Mouse (Mus musculus): ENCODE results near the gene Plxdc2. TPM values are rescaled to one million over a fixed set of nuclear protein-coding genes. Genes with fewer than 3 reads are reported as not detected.
"Not testable (repeated sequence)": the region's sequence is repeated elsewhere in the genome, so short reads cannot be mapped to it uniquely, and the experiment has no call there.

The Plxdc2 gene
- polyA plus RNA-seq, 1 experiment from 2014 or later, result 23.5 TPM

DNA sequence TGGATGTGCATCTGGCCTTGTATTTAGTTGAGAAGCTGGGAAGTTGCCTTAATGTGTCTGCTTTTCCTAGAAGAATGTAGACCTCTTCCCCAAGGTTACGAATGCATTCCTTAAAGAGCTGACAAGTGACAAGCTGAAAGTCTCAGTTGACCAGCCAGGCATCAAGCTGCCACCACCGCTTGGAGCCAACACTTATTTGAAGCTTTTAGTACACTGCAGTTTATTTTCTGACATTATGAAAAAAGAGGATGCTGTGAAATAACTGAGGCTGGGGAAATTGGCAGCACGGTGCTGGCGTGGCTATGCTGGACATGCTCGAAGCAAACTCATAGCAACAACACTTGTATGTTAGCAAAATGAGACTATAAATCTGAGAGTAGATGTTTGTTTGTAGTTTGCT is 374.9 kb downstream of the Plxdc2 start:
- H3K4me3 ChIP-seq (ENCODE audit: low read depth, low read length), result no peak overlapping the region
- no peak overlapping the region for H3K4me2 ChIP-seq (ENCODE audit: low read length)
- ATAC-seq, result no peak
- 87% methylated on average over 5 of the region's 5 CpGs for WGBS
- H3K27ac ChIP-seq (ENCODE audit: low read length), result no peak overlapping the region
- no peaks in the 10 kb centered on the region for H3K36me3 ChIP-seq (ENCODE audit: control insufficient read depth, insufficient read depth, low read length)
- H3K9ac ChIP-seq (ENCODE audit: low read depth, low read length), result no peak overlapping the region
- H3K27me3 ChIP-seq (ENCODE audit: control insufficient read depth, insufficient read depth, low read depth, low read length), result no peaks in the 10 kb centered on the region
- no peaks in the 10 kb centered on the region for H3K9me3 ChIP-seq (replicated peaks; ENCODE audit: control insufficient read depth, low read length, poor library complexity, severe bottlenecking)
- H3K4me1 ChIP-seq (ENCODE audit: control insufficient read depth, insufficient read depth, low read length), result no peaks in the 10 kb centered on the region

DNA sequence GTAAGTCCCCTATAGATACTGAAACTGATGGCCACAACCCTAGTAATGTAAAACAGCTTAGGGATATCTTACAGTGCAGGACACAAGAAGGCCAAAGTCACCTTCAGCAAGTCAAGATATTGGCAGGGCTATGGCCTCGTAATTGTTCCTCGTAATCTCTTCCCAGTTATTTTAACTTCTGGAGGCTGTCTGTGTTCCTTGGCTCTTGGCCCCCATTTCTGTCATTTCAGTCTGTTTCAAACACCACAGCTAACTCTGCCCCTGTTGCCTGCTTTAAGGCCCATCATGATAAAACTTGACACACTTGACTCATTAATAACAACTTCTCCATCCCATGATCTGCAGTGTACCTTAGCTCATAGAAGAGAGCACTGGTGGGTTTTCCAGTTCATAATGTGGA is 378.3 kb downstream of the Plxdc2 start:
- Histone ChIP-seq H3K36me3 (ENCODE audit: control insufficient read depth, insufficient read depth, low read length) (no peaks in the 10 kb centered on the region), H3K9me3 (replicated peaks; ENCODE audit: control insufficient read depth, low read length, poor library complexity, severe bottlenecking) (no peaks in the 10 kb centered on the region), H3K27ac (ENCODE audit: low read length) (no peak overlapping the region), H3K4me1 (ENCODE audit: control insufficient read depth, insufficient read depth, low read length) (no peaks in the 10 kb centered on the region), H3K9ac (ENCODE audit: low read depth, low read length) (no peak overlapping the region), H3K4me2 (ENCODE audit: low read length) (no peak overlapping the region), H3K4me3 (ENCODE audit: low read depth, low read length) (no peak overlapping the region), H3K27me3 (ENCODE audit: control insufficient read depth, insufficient read depth, low read depth, low read length) (no peaks in the 10 kb centered on the region)
- 87% methylated on average over 2 of the region's 2 CpGs for WGBS
- ATAC-seq, result no peak

DNA sequence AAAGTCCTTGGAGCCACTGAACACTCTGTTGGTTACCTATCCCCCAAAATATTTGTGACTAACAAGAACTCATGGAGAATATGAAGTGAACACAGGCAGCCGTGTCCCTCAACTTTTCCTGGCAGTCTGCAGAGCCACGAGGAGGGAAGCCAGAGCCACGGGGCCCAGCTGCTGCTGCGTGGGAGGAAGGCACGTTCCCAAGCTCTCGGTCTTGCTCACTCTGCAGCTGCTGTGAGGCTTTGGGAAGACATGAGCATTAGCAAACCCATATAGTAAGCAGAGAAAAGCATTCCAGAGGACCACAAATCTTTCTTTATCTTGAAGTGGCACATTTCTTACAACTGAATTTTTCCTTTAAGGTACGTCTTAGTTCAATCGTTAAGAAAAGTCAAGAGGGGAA is 382.1 kb downstream of the Plxdc2 start:
- no peak overlapping the region for H3K4me3 ChIP-seq (ENCODE audit: low read depth, low read length)
- no peaks in the 10 kb centered on the region for H3K27me3 ChIP-seq (ENCODE audit: control insufficient read depth, insufficient read depth, low read depth, low read length)
- no peaks in the 10 kb centered on the region for H3K4me1 ChIP-seq (ENCODE audit: control insufficient read depth, insufficient read depth, low read length)
- no peak overlapping the region for H3K9ac ChIP-seq (ENCODE audit: low read depth, low read length)
- H3K36me3 ChIP-seq (ENCODE audit: control insufficient read depth, insufficient read depth, low read length), result no peaks in the 10 kb centered on the region
- H3K4me2 ChIP-seq (ENCODE audit: low read length), result no peak overlapping the region
- no peaks in the 10 kb centered on the region for H3K9me3 ChIP-seq (replicated peaks; ENCODE audit: control insufficient read depth, low read length, poor library complexity, severe bottlenecking)
- 62% methylated on average over 8 of the region's 8 CpGs for WGBS
- H3K27ac ChIP-seq (ENCODE audit: low read length), result no peak overlapping the region
- ATAC-seq, result no peak

DNA sequence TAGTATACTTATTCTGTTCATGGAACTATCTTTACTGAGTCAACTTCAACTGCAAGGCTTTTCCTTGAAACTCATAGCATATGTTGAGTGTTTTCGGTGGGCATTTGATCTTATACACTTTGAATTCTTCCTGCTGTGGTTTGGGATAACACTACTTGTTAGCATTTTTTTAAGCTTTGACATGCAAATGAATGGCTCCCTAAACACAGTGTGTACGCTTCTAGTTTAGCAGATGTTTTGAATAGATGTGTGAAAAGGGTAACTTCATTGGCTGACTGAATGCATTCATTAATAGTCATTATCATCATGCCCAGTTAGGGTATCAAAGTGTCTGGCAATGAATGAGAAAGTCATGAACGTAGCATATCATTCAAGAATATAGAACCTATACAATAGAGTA is 385.7 kb downstream of the Plxdc2 start:
- Histone ChIP-seq H3K27ac (ENCODE audit: low read length) (no peak overlapping the region), H3K27me3 (ENCODE audit: control insufficient read depth, insufficient read depth, low read depth, low read length) (no peaks in the 10 kb centered on the region), H3K4me1 (ENCODE audit: control insufficient read depth, insufficient read depth, low read length) (no peaks in the 10 kb centered on the region), H3K36me3 (ENCODE audit: control insufficient read depth, insufficient read depth, low read length) (no peaks in the 10 kb centered on the region), H3K4me3 (ENCODE audit: low read depth, low read length) (no peak overlapping the region), H3K9ac (ENCODE audit: low read depth, low read length) (no peak overlapping the region), H3K4me2 (ENCODE audit: low read length) (no peak overlapping the region), H3K9me3 (replicated peaks; ENCODE audit: control insufficient read depth, low read length, poor library complexity, severe bottlenecking) (no peaks in the 10 kb centered on the region)
- ATAC-seq, result no peak
- 38% methylated on average over 3 of the region's 3 CpGs for WGBS

DNA sequence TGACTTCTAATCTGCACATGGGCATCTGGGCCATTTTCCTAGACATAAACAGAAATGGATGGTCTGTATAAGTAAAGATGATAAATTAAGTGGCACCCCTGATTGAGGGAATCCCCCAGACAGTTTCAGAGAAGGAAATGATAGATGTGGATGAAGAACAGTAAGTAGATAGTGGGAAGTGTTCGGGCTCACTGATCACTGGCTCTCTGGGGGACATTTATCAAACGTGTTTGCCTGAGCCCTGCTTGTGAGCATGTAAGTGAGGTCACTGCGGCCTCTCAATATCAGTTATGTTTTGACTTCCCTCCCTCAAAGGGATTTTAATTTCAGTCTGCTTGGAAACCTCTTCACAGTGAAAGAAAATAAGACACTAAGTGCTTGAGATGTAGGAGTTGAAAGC is 387.5 kb downstream of the Plxdc2 start:
- Histone ChIP-seq H3K27ac (ENCODE audit: low read length) (no peak overlapping the region), H3K36me3 (ENCODE audit: control insufficient read depth, insufficient read depth, low read length) (no peaks in the 10 kb centered on the region), H3K9ac (ENCODE audit: low read depth, low read length) (no peak overlapping the region), H3K9me3 (replicated peaks; ENCODE audit: control insufficient read depth, low read length, poor library complexity, severe bottlenecking) (no peaks in the 10 kb centered on the region), H3K4me1 (ENCODE audit: control insufficient read depth, insufficient read depth, low read length) (no peaks in the 10 kb centered on the region), H3K27me3 (ENCODE audit: control insufficient read depth, insufficient read depth, low read depth, low read length) (no peaks in the 10 kb centered on the region), H3K4me3 (ENCODE audit: low read depth, low read length) (no peak overlapping the region), H3K4me2 (ENCODE audit: low read length) (no peak overlapping the region)
- no peak for ATAC-seq
- 78% methylated on average over 3 of the region's 3 CpGs for WGBS

DNA sequence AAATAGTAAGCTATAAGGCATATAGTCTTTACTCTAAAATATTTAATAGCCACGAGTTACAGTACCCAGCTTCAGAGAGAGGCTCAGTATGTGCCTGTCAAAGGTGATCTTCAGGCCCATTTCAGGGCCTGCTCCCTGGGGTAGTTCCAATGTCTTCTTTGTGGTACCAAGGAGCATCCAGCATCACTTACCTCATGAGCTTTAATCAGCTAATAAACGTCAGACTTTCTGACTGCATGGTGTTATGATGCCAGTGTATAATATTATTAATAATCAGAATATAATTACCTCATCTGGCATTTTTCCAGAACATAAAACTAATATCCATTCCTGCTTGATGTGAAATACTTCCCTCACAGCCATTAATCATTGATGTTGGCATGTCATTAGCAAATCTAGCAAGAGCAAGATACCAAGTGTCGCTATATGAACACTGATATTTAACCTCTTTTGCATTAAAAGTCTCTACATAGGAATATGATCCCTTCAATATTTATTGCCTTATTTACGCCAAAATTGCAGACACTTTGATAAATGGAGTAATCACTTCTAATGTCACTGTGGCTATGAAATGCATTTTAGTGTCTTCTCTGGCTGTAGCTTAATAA is 393.3 kb downstream of the Plxdc2 start:
- no peak for ATAC-seq
- Histone ChIP-seq H3K4me2 (ENCODE audit: low read length) (no peak overlapping the region), H3K36me3 (ENCODE audit: control insufficient read depth, insufficient read depth, low read length) (no peaks in the 10 kb centered on the region), H3K27me3 (ENCODE audit: control insufficient read depth, insufficient read depth, low read depth, low read length) (no peaks in the 10 kb centered on the region), H3K4me1 (ENCODE audit: control insufficient read depth, insufficient read depth, low read length) (no peaks in the 10 kb centered on the region), H3K4me3 (ENCODE audit: low read depth, low read length) (no peak overlapping the region), H3K9me3 (replicated peaks; ENCODE audit: control insufficient read depth, low read length, poor library complexity, severe bottlenecking) (no peaks in the 10 kb centered on the region), H3K9ac (ENCODE audit: low read depth, low read length) (no peak overlapping the region), H3K27ac (ENCODE audit: low read length) (no peak overlapping the region)
- WGBS, result 79% methylated on average over 4 of the region's 4 CpGs

DNA sequence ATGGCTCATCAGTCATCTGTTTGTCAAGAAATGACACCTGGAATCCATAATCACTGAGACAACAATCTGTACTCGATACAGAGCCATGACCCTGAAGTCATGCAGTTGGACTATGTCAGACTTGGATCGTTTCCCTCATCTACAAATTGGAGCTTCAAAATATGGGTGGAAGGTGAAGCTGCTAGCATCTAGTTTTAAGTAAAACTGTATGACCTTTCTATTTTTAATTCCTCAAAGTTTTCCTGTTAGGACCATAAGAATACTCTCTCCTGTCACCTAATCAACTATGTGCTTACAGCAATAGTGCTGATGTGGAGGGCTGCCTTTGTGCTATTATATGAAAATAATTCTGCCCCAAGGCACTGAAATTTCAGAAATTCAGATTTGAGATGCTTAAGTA is 401.1 kb downstream of the Plxdc2 start:
- Histone ChIP-seq H3K36me3 (ENCODE audit: control insufficient read depth, insufficient read depth, low read length) (no peaks in the 10 kb centered on the region), H3K4me1 (ENCODE audit: control insufficient read depth, insufficient read depth, low read length) (no peaks in the 10 kb centered on the region), H3K9me3 (replicated peaks; ENCODE audit: control insufficient read depth, low read length, poor library complexity, severe bottlenecking) (no peaks in the 10 kb centered on the region), H3K27ac (ENCODE audit: low read length) (no peak overlapping the region), H3K4me2 (ENCODE audit: low read length) (no peak overlapping the region), H3K9ac (ENCODE audit: low read depth, low read length) (no peak overlapping the region), H3K4me3 (ENCODE audit: low read depth, low read length) (no peak overlapping the region), H3K27me3 (ENCODE audit: control insufficient read depth, insufficient read depth, low read depth, low read length) (no peaks in the 10 kb centered on the region)
- no peak for ATAC-seq
- 93% methylated on average over 2 of the region's 2 CpGs for WGBS

DNA sequence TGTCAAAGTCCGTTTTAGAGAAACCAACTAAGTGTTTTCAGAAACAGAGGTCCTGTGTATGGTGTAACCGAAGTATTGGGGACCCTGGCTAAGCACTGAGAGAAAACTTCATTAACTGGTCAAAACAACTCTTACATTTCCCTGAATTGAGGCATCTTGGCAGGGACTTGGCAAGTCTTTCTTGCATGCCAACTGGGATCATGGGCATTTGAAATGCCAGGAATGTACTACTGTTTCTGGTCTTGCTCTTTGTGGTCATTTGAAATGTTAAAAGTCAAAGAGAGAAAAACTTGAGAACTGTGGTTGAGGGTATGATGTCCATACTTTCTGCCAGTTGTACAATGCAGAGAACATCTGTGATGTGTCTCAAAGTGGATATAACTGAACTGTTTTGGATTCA is 403.7 kb downstream of the Plxdc2 start:
- no peak for ATAC-seq
- Histone ChIP-seq H3K9me3 (replicated peaks; ENCODE audit: control insufficient read depth, low read length, poor library complexity, severe bottlenecking) (no peaks in the 10 kb centered on the region), H3K36me3 (ENCODE audit: control insufficient read depth, insufficient read depth, low read length) (no peaks in the 10 kb centered on the region), H3K4me2 (ENCODE audit: low read length) (no peak overlapping the region), H3K9ac (ENCODE audit: low read depth, low read length) (no peak overlapping the region), H3K27me3 (ENCODE audit: control insufficient read depth, insufficient read depth, low read depth, low read length) (no peaks in the 10 kb centered on the region), H3K4me3 (ENCODE audit: low read depth, low read length) (no peak overlapping the region), H3K4me1 (ENCODE audit: control insufficient read depth, insufficient read depth, low read length) (no peaks in the 10 kb centered on the region), H3K27ac (ENCODE audit: low read length) (no peak overlapping the region)
- 86% methylated on average over 2 of the region's 2 CpGs for WGBS

DNA sequence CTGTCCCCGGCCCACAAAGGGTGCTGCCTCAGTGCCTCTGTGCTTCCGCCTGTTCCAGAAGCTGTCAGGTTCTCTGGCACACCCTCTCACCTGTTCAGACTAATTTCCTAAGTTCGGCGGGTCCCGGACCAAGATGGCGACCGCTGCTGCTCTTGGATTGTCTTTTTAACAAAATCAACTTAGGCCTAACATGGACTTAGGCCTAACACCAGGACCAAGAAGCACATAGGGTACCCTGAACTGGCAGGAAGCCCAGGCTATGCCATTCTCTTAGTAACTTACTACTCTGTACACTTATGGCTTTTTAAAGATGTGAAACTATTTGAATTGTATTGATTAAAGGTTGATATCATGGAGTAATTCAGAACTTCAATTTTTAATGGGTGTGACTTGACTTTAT is 413.0 kb downstream of the Plxdc2 start:
- H3K4me1 ChIP-seq (ENCODE audit: control insufficient read depth, insufficient read depth, low read length); ATAC-seq; H3K36me3 ChIP-seq (ENCODE audit: control insufficient read depth, insufficient read depth, low read length); H3K4me3 ChIP-seq (ENCODE audit: low read depth, low read length); H3K27ac ChIP-seq (ENCODE audit: low read length); H3K4me2 ChIP-seq (ENCODE audit: low read length); H3K27me3 ChIP-seq (ENCODE audit: control insufficient read depth, insufficient read depth, low read depth, low read length); H3K9ac ChIP-seq (ENCODE audit: low read depth, low read length); H3K9me3 ChIP-seq (replicated peaks; ENCODE audit: control insufficient read depth, low read length, poor library complexity, severe bottlenecking): not testable (repeated sequence)
- 94% methylated on average over 5 of the region's 7 CpGs for WGBS

Data from midbrain, embryonic 16.5 days (tissue).